Mouse (Mus musculus): ENCODE measurements around the gene Bola1. TPM values are rescaled to one million over a fixed set of nuclear protein-coding genes. Genes with fewer than 3 reads are reported as not detected.

Gene Bola1
- polyA plus RNA-seq, 1 experiment from 2014 or later = 55.7 TPM

GRCm38 (mm10) chr3:96160803-96161516 lies 58.5 kb downstream of the Bola1 start:
- ATAC-seq (ENCODE audit: low read depth) (peak; percentile 86), DNase-seq (ENCODE audit: low spot score) (peak; percentile 91)
- peak overlapping the region; percentile 74 for H3K4me2 ChIP-seq (ENCODE audit: low read depth, low read length)
- H3K27me3 ChIP-seq (replicated peaks; ENCODE audit: control insufficient read depth, insufficient read depth, low read length) = no peaks in the 10 kb centered on the region
- no peaks in the 10 kb centered on the region for H3K9me3 ChIP-seq (ENCODE audit: control insufficient read depth, low read length)
- peak overlapping the region; percentile 46 for H3K4me3 ChIP-seq (ENCODE audit: low read depth, low read length)
- peaks cover 5% of the 10 kb centered on the region; the same call in 1 of the 2 replicates for H3K36me3 ChIP-seq (ENCODE audit: control insufficient read depth, insufficient read depth, low read length)
- H3K4me1 ChIP-seq (ENCODE audit: control insufficient read depth, insufficient read depth, low read length) = peaks cover 11% of the 10 kb centered on the region
- H3K9ac ChIP-seq (ENCODE audit: low read depth, low read length) = peak overlapping the region; percentile 60
- WGBS = 3% methylated on average over 12 of the region's 12 CpGs
- peak overlapping the region; percentile 81 for H3K27ac ChIP-seq (replicated peaks; ENCODE audit: low read depth, low read length)

DNA sequence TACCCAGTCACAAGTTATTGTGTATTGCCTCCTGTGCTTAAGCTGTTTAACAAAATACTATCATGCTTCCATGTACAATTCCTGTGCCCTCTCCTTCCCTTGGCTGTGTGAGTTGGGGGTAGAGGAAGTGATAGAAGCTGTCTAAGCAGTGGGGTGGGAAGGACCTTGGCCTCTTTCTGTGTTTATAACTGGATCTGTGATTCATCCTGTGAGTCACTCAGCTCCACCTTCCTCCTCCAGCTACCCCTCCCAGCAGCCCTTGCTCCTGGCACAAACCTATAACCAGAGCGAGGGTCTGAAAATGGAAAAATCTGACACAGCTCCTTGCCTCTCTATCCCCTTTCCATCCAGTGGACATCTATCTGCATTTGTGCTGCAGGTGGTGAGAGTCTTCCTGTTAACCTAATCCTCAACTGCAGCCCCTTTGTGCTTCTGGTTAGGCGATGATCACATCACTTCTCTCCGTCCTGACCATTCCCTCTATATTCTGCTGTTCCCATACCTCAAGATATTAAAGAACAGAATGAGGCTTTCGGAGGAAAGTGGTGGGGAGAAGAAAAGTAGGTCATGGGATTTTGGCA lies 59.2 kb downstream of the Bola1 start:
- Histone ChIP-seq H3K9ac (ENCODE audit: low read depth, low read length) (peak overlapping the region; percentile 60), H3K4me2 (ENCODE audit: low read depth, low read length) (peak overlapping the region; percentile 74), H3K27ac (replicated peaks; ENCODE audit: low read depth, low read length) (peak overlapping the region; percentile 81), H3K4me3 (ENCODE audit: low read depth, low read length) (peak overlapping the region; percentile 46; the same call in 1 of the 2 replicates), H3K27me3 (replicated peaks; ENCODE audit: control insufficient read depth, insufficient read depth, low read length) (no peaks in the 10 kb centered on the region), H3K36me3 (ENCODE audit: control insufficient read depth, insufficient read depth, low read length) (peaks cover 10% of the 10 kb centered on the region; the same call in 1 of the 2 replicates), H3K4me1 (ENCODE audit: control insufficient read depth, insufficient read depth, low read length) (peaks cover 11% of the 10 kb centered on the region), H3K9me3 (ENCODE audit: control insufficient read depth, low read length) (no peaks in the 10 kb centered on the region)
- 45% methylated on average over 4 of the region's 4 CpGs for WGBS
- DNase-seq (ENCODE audit: low spot score) (peak; percentile 74), ATAC-seq (ENCODE audit: low read depth) (peak; percentile 60; the same call in 1 of the 2 replicates)

GRCm38 (mm10) chr3:96159820-96160219 lies 59.7 kb downstream of the Bola1 start:
- Histone ChIP-seq H3K36me3 (ENCODE audit: control insufficient read depth, insufficient read depth, low read length) (peaks cover 15% of the 10 kb centered on the region), H3K9ac (ENCODE audit: low read depth, low read length) (no peak overlapping the region), H3K27ac (replicated peaks; ENCODE audit: low read depth, low read length) (peak overlapping the region; percentile 81), H3K4me3 (ENCODE audit: low read depth, low read length) (no peak overlapping the region), H3K4me2 (ENCODE audit: low read depth, low read length) (peak overlapping the region; percentile 74), H3K4me1 (ENCODE audit: control insufficient read depth, insufficient read depth, low read length) (peaks cover 11% of the 10 kb centered on the region), H3K9me3 (ENCODE audit: control insufficient read depth, low read length) (no peaks in the 10 kb centered on the region), H3K27me3 (replicated peaks; ENCODE audit: control insufficient read depth, insufficient read depth, low read length) (no peaks in the 10 kb centered on the region)
- ATAC-seq (ENCODE audit: low read depth) = no peak
- DNase-seq (ENCODE audit: low spot score) = no peak
- WGBS = 67% methylated on average over 4 of the region's 4 CpGs

- WGBS = 76% methylated on average over 8 of the region's 8 CpGs
- peaks cover 6% of the 10 kb centered on the region for H3K4me1 ChIP-seq (ENCODE audit: control insufficient read depth, insufficient read depth, low read length)
- H3K9me3 ChIP-seq (ENCODE audit: control insufficient read depth, low read length) = no peaks in the 10 kb centered on the region
- H3K27me3 ChIP-seq (replicated peaks; ENCODE audit: control insufficient read depth, insufficient read depth, low read length) = no peaks in the 10 kb centered on the region
- ATAC-seq (ENCODE audit: low read depth) (no peak), DNase-seq (ENCODE audit: low spot score) (no peak)
- H3K9ac ChIP-seq (ENCODE audit: low read depth, low read length) = no peak overlapping the region
- no peak overlapping the region for H3K4me2 ChIP-seq (ENCODE audit: low read depth, low read length)
- no peak overlapping the region for H3K27ac ChIP-seq (replicated peaks; ENCODE audit: low read depth, low read length)
- peaks cover 58% of the 10 kb centered on the region for H3K36me3 ChIP-seq (ENCODE audit: control insufficient read depth, insufficient read depth, low read length)
- no peak overlapping the region for H3K4me3 ChIP-seq (ENCODE audit: low read depth, low read length)
Observed at GRCm38 (mm10) chr3:96155501-96155900, 64.0 kb downstream of the Bola1 start.

- H3K9ac ChIP-seq (ENCODE audit: low read depth, low read length) = no peak overlapping the region
- DNase-seq (ENCODE audit: low spot score) (no peak), ATAC-seq (ENCODE audit: low read depth) (no peak)
- no peaks in the 10 kb centered on the region for H3K4me1 ChIP-seq (ENCODE audit: control insufficient read depth, insufficient read depth, low read length)
- 97% methylated on average over 5 of the region's 5 CpGs for WGBS
- H3K36me3 ChIP-seq (ENCODE audit: control insufficient read depth, insufficient read depth, low read length) = peaks cover 58% of the 10 kb centered on the region
- H3K27ac ChIP-seq (replicated peaks; ENCODE audit: low read depth, low read length) = no peak overlapping the region
- no peaks in the 10 kb centered on the region for H3K9me3 ChIP-seq (ENCODE audit: control insufficient read depth, low read length)
- H3K4me3 ChIP-seq (ENCODE audit: low read depth, low read length) = no peak overlapping the region
- H3K27me3 ChIP-seq (replicated peaks; ENCODE audit: control insufficient read depth, insufficient read depth, low read length) = no peaks in the 10 kb centered on the region
- H3K4me2 ChIP-seq (ENCODE audit: low read depth, low read length) = no peak overlapping the region
Observed at GRCm38 (mm10) chr3:96152611-96153010, 66.9 kb downstream of the Bola1 start.

- H3K9ac ChIP-seq (ENCODE audit: low read depth, low read length) = no peak overlapping the region
- H3K4me2 ChIP-seq (ENCODE audit: low read depth, low read length) = no peak overlapping the region
- H3K36me3 ChIP-seq (ENCODE audit: control insufficient read depth, insufficient read depth, low read length) = peaks cover 52% of the 10 kb centered on the region
- no peak overlapping the region for H3K27ac ChIP-seq (replicated peaks; ENCODE audit: low read depth, low read length)
- no peaks in the 10 kb centered on the region for H3K4me1 ChIP-seq (ENCODE audit: control insufficient read depth, insufficient read depth, low read length)
- WGBS = 89% methylated on average over 7 of the region's 7 CpGs
- H3K9me3 ChIP-seq (ENCODE audit: control insufficient read depth, low read length) = no peaks in the 10 kb centered on the region
- H3K4me3 ChIP-seq (ENCODE audit: low read depth, low read length) = no peak overlapping the region
- no peak for ATAC-seq (ENCODE audit: low read depth)
- no peaks in the 10 kb centered on the region for H3K27me3 ChIP-seq (replicated peaks; ENCODE audit: control insufficient read depth, insufficient read depth, low read length)
- DNase-seq (ENCODE audit: low spot score) = no peak
Observed at GRCm38 (mm10) chr3:96151836-96152235, 67.7 kb downstream of the Bola1 start.

- WGBS = 14% methylated on average over 5 of the region's 5 CpGs
- Histone ChIP-seq H3K27ac (replicated peaks; ENCODE audit: low read depth, low read length) (no peak overlapping the region), H3K4me1 (ENCODE audit: control insufficient read depth, insufficient read depth, low read length) (no peaks in the 10 kb centered on the region), H3K27me3 (replicated peaks; ENCODE audit: control insufficient read depth, insufficient read depth, low read length) (no peaks in the 10 kb centered on the region), H3K9me3 (ENCODE audit: control insufficient read depth, low read length) (no peaks in the 10 kb centered on the region), H3K4me3 (ENCODE audit: low read depth, low read length) (no peak overlapping the region), H3K4me2 (ENCODE audit: low read depth, low read length) (no peak overlapping the region), H3K9ac (ENCODE audit: low read depth, low read length) (no peak overlapping the region), H3K36me3 (ENCODE audit: control insufficient read depth, insufficient read depth, low read length) (peaks cover 48% of the 10 kb centered on the region)
- DNase-seq (ENCODE audit: low spot score) (peak; percentile 85), ATAC-seq (ENCODE audit: low read depth) (peak; percentile 22; the same call in 1 of the 2 replicates)
Observed at GRCm38 (mm10) chr3:96147950-96148349, 71.6 kb downstream of the Bola1 start.
